Mouse (Mus musculus): ENCODE measurements at regions not wholly inside any gene's neighbourhood (a gene's known extent, or its start where the extent isn't known, plus 50 kb on each side); places are given as distances from the start of the nearest gene placed in this dataset.

DNA sequence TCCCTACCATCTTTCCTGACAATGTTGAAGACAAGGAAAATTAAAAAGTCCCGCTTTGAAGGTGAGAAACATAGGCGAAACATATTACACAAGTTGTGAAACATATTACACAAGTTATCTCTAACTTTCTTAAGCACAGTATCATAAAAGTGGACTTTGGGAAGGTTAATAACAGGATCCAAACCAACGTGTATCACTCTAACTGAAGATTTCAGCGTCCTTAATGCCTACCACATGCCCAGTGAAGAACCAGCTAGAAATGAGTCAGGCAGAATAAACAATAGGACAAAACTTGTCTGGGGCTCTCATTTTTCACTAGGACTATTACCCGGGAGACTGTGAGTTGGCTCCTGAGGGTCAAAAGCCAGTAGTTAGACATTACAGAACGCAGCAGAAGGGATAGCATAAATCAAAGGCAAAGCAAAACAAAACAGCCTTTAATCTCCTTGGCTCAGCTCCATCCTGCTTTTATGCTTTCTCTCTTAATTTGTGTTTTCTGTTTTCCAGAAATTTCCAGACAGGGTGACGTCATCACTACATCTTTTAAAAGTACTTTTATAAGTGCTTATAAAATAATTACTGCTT, 618.3 kb upstream of the Sox9 start:
- ATAC-seq (replicated peaks; ENCODE audit: low FRiP score) = no peak
- H3K36me3 ChIP-seq = no peaks in the 10 kb centered on the region
- no peaks in the 10 kb centered on the region for H3K4me1 ChIP-seq
- no peaks in the 10 kb centered on the region; the same call in 1 of the 2 replicates for H3K9me3 ChIP-seq (replicated peaks)
- no peak overlapping the region for H3K4me3 ChIP-seq (replicated peaks)
- no peaks in the 10 kb centered on the region for H3K27me3 ChIP-seq
- H3K4me2 ChIP-seq = no peak overlapping the region
- H3K27ac ChIP-seq = no peak overlapping the region
- 32% methylated on average over 7 of the region's 7 CpGs for WGBS
- no peak overlapping the region for H3K9ac ChIP-seq

DNA sequence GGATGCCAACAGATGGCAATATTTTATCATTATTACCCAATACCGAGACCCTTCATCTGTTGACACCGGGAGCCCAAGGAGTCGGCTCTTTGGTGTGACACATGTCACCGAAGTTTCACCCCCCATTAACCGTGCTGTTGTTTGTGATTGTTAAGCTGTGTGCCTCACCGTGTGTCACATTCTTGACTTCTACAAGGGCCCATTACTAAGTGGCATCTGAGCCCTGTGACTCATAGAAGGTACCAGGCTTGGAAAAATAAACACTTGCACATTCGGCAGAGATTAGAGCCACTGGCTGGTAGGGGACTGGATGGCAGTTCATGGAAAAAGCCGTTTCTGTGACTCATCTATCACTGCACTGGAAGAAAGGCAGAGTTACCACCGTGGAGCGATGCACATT, 608.4 kb upstream of the Sox9 start:
- H3K27ac ChIP-seq = no peak overlapping the region
- H3K36me3 ChIP-seq = no peaks in the 10 kb centered on the region
- whole genome bisulfite sequencing = 38% methylated on average over 10 of the region's 10 CpGs
- ATAC-seq (replicated peaks; ENCODE audit: low FRiP score) = no peak
- no peak overlapping the region for H3K4me3 ChIP-seq (replicated peaks)
- no peaks in the 10 kb centered on the region for H3K4me1 ChIP-seq
- no peaks in the 10 kb centered on the region for H3K27me3 ChIP-seq
- no peaks in the 10 kb centered on the region for H3K9me3 ChIP-seq (replicated peaks)
- no peak overlapping the region for H3K4me2 ChIP-seq
- no peak overlapping the region for H3K9ac ChIP-seq

DNA sequence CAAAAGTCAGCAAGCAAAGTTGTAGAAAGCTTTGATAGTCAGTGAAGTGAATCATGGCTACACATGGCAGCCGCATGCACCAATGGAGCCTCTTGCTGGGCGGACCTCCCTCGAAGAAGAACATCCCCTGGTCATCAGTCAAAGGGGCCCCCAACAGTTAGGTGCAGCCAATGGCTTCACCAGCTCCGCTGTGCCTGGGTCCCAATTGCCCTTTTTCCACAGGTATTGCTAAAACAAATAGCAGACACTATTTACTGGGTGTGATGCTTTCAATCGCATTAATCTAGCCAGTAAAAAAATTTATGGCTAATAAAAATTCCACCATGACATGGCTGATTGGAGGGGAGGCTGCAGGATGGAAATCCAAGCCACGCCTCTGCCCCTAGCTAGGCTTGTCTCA, 606.7 kb upstream of the Sox9 start:
- WGBS = 65% methylated on average over 6 of the region's 6 CpGs
- ATAC-seq (replicated peaks; ENCODE audit: low FRiP score) = 0 out of 2 replicates have a peak, but pooled peaks have one; percentile 29

DNA sequence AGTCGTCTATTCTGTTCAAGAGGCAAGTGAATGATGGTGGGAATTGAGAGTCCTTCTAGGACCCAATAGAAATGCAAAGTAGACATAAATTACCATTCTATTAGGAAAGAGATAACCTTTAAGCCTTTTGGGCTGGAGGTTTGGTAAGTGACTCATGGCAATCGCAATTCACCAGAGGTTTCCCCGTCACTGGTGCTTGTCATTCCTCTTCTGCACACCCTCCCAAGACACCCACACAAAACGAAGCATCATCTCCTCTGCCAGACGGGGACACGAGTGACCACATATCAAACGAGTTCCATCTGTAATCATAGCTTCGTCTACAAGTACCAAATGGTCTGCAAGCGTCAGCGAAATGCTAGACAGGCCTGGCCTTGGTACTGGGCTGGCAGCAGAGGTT, 601.4 kb upstream of the Sox9 start:
- Histone ChIP-seq H3K36me3 (no peaks in the 10 kb centered on the region), H3K4me1 (no peaks in the 10 kb centered on the region; the same call in 1 of the 2 replicates), H3K9me3 (replicated peaks) (no peaks in the 10 kb centered on the region), H3K4me2 (no peak overlapping the region), H3K27me3 (no peaks in the 10 kb centered on the region), H3K9ac (no peak overlapping the region), H3K27ac (no peak overlapping the region), H3K4me3 (replicated peaks) (no peak overlapping the region)
- no peak for ATAC-seq (replicated peaks; ENCODE audit: low FRiP score)
- 81% methylated on average over 10 of the region's 10 CpGs for WGBS

More for the DNA sequence above, 606.7 kb upstream of the Sox9 start:
- Histone ChIP-seq H3K4me3 (replicated peaks) (no peak overlapping the region), H3K4me1 (no peaks in the 10 kb centered on the region), H3K4me2 (no peak overlapping the region), H3K9ac (no peak overlapping the region), H3K27ac (no peak overlapping the region), H3K9me3 (replicated peaks) (no peaks in the 10 kb centered on the region), H3K36me3 (no peaks in the 10 kb centered on the region), H3K27me3 (no peaks in the 10 kb centered on the region)

- ATAC-seq (replicated peaks; ENCODE audit: low FRiP score) = peak; percentile 69; the same call in 1 of the 2 replicates
- 14% methylated on average over 18 of the region's 18 CpGs for WGBS
- H3K9me3 ChIP-seq (replicated peaks) = no peaks in the 10 kb centered on the region
Measured at GRCm38 (mm10) chr11:112197620-112198268, 584.3 kb upstream of the Sox9 start.

GRCm38 (mm10) chr11:112204561-112204960, 577.5 kb upstream of the Sox9 start:
- no peaks in the 10 kb centered on the region for H3K4me1 ChIP-seq
- ATAC-seq (replicated peaks; ENCODE audit: low FRiP score) = no peak
- no peak overlapping the region for H3K27ac ChIP-seq
- H3K36me3 ChIP-seq = no peaks in the 10 kb centered on the region
- H3K9me3 ChIP-seq (replicated peaks) = no peaks in the 10 kb centered on the region
- H3K9ac ChIP-seq = no peak overlapping the region
- no peak overlapping the region for H3K4me2 ChIP-seq
- WGBS = 32% methylated on average over 2 of the region's 2 CpGs
- peaks cover 7% of the 10 kb centered on the region; the same call in 1 of the 2 replicates for H3K27me3 ChIP-seq
- H3K4me3 ChIP-seq (replicated peaks) = no peak overlapping the region

More at GRCm38 (mm10) chr11:112197620-112198268, 584.3 kb upstream of the Sox9 start:
- Histone ChIP-seq H3K9ac (no peak overlapping the region), H3K4me1 (0 out of 2 replicates have a peak, but pooled peaks cover 2% of the 10 kb centered on the region), H3K27ac (no peak overlapping the region), H3K36me3 (no peaks in the 10 kb centered on the region), H3K27me3 (peaks cover 30% of the 10 kb centered on the region; the same call in 1 of the 2 replicates), H3K4me3 (replicated peaks) (no peak overlapping the region), H3K4me2 (peak overlapping the region; percentile 26)

- WGBS = 32% methylated on average over 4 of the region's 4 CpGs
Measured at GRCm38 (mm10) chr11:112209414-112209813, 572.6 kb upstream of the Sox9 start.

DNA sequence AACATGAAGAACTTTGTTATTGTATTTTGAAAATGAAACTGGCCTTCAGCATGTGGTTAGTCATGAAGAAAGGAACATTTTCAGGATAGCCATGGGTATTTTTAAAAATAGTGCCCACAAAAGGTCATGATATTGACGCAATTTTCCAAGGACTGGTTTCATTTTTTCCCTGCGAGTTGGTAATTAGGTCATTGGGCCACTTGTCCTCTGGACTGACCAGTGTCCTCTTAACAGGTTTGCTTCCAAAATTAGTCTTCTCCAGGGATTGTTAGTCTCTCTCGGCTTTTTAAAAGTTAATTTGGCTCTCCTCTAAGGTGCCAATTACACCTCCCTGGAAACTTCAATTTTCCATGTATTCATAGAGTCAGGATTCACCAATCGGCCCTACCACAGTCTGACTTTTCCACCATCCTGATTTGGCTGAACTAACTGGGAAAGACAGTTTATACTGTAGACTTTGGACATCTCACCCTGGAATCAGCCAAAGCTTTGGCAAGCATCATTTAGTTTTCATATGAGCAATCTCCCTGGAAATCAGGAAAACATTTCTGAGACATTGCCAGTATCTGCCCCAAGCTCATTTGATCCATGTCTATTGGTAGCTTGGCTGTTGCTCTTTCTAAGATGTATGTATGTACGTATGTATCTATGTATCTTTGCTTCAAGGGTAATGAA, 562.8 kb upstream of the Sox9 start:
- Histone ChIP-seq H3K27ac (no peak overlapping the region), H3K4me2 (no peak overlapping the region), H3K36me3 (no peaks in the 10 kb centered on the region), H3K9ac (no peak overlapping the region), H3K9me3 (replicated peaks) (no peaks in the 10 kb centered on the region), H3K4me1 (no peaks in the 10 kb centered on the region), H3K27me3 (no peaks in the 10 kb centered on the region; the same call in 1 of the 2 replicates), H3K4me3 (replicated peaks) (no peak overlapping the region)
- WGBS = 89% methylated on average over 5 of the region's 5 CpGs
- no peak for ATAC-seq (replicated peaks; ENCODE audit: low FRiP score)

More at GRCm38 (mm10) chr11:112209414-112209813, 572.6 kb upstream of the Sox9 start:
- no peak overlapping the region for H3K4me2 ChIP-seq
- H3K9me3 ChIP-seq (replicated peaks) = no peaks in the 10 kb centered on the region
- H3K27me3 ChIP-seq = no peaks in the 10 kb centered on the region
- H3K27ac ChIP-seq = no peak overlapping the region
- H3K36me3 ChIP-seq = no peaks in the 10 kb centered on the region
- no peak overlapping the region for H3K9ac ChIP-seq
- H3K4me1 ChIP-seq = no peaks in the 10 kb centered on the region
- no peak overlapping the region for H3K4me3 ChIP-seq (replicated peaks)
- no peak for ATAC-seq (replicated peaks; ENCODE audit: low FRiP score)

- no peaks in the 10 kb centered on the region for H3K27me3 ChIP-seq
- 85% methylated on average over 7 of the region's 7 CpGs for WGBS
Measured at GRCm38 (mm10) chr11:112234492-112235116, 547.4 kb upstream of the Sox9 start.

DNA sequence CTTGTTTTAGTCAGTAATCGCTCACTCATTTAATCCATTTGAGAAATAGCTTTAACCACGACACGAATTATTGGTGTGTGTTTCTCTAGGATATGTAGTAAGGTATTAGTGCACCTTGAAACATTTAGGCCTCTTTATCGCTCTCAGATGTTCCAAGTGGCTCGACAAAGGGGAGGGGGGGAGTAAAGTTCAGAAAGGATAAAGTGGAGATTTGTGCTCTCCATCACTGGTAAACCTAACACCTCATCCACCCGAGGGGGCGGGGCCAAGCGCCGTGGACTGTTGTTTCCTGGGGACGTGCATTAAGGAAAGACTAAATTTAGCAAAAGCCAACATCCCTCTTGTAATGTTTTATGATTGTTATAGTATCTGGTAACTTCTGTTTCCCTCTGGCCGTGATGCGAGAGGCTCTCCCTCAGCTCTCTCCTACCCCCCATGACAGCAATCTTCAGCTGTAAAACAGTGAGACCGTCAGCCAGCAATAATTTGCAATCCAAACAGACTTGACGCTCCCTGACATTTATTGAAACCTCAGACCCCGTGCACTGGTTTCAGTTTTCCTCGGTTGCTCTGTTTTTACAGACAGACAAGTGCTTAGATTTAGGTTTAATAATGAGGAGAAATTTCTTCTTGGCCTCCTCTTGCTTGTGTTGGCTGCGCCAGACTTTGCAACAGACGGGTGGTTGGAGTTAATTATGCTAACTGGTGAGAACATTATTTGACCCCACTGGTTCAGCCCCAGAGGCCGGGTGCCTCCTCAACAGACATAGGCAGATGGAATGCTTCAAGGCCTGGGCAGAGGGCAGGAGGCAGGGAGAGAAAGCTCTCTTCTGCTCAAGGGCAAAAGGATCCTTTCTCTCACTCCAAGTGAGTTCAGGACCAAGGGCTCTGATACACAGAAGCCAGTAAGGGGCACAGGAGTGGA, 542.8 kb upstream of the Sox9 start:
- peak overlapping the region; percentile 45 for H3K4me2 ChIP-seq
- peaks cover 12% of the 10 kb centered on the region for H3K4me1 ChIP-seq
- H3K27me3 ChIP-seq = no peaks in the 10 kb centered on the region
- H3K9me3 ChIP-seq (replicated peaks) = no peaks in the 10 kb centered on the region
- 24% methylated on average over 19 of the region's 19 CpGs for WGBS
- peak; percentile 92 for ATAC-seq (replicated peaks; ENCODE audit: low FRiP score)
- H3K27ac ChIP-seq = peak overlapping the region; percentile 70; the same call in 1 of the 2 replicates
- no peak overlapping the region for H3K9ac ChIP-seq
- no peaks in the 10 kb centered on the region for H3K36me3 ChIP-seq
- peak overlapping the region; percentile 9 for H3K4me3 ChIP-seq (replicated peaks)

More at GRCm38 (mm10) chr11:112234492-112235116, 547.4 kb upstream of the Sox9 start:
- H3K4me1 ChIP-seq = peaks cover 8% of the 10 kb centered on the region
- H3K9ac ChIP-seq = no peak overlapping the region
- no peaks in the 10 kb centered on the region for H3K9me3 ChIP-seq (replicated peaks)
- no peak overlapping the region for H3K4me2 ChIP-seq
- no peak for ATAC-seq (replicated peaks; ENCODE audit: low FRiP score)
- no peak overlapping the region for H3K27ac ChIP-seq
- H3K4me3 ChIP-seq (replicated peaks) = no peak overlapping the region
- no peaks in the 10 kb centered on the region for H3K36me3 ChIP-seq

DNA sequence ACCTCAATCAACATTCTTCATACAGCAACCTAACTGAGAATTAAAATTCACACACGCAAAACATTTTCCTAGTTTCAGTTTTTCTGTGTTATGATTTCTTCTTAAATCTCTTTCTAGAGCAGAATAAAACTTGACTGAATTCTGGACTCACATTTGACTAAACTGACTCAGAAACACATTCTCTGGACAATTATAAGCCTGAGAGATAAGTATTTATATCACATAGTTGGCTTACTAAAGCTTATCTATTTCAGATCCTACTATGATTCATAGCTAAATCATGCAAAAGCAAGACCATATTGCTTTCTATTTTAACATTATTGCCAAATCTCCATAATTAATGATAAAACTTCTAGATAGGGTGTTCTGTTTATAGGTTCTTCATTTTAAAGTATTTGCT, 529.5 kb upstream of the Sox9 start:
- H3K4me1 ChIP-seq = no peaks in the 10 kb centered on the region
- no peaks in the 10 kb centered on the region for H3K9me3 ChIP-seq (replicated peaks)
- no peaks in the 10 kb centered on the region for H3K36me3 ChIP-seq
- no peak overlapping the region for H3K4me2 ChIP-seq
- H3K27me3 ChIP-seq = no peaks in the 10 kb centered on the region
- no peak overlapping the region for H3K9ac ChIP-seq
- 98% methylated on average over 1 of the region's 1 CpGs for WGBS
- H3K4me3 ChIP-seq (replicated peaks) = no peak overlapping the region
- no peak overlapping the region for H3K27ac ChIP-seq
- no peak for ATAC-seq (replicated peaks; ENCODE audit: low FRiP score)
